Mouse (Mus musculus) retina, postnatal 1 day (tissue): ENCODE data around the gene Vmn2r115.
"Not testable (repeated sequence)": the region's sequence is repeated elsewhere in the genome, so short reads cannot be mapped to it uniquely, and the experiment has no call there.

ENCODE experiments used
- DNase-seq: peaks from one replicate; pipeline ENCODE4 v3.0.0-alpha.2; 2012

Gene Vmn2r115

DNA sequence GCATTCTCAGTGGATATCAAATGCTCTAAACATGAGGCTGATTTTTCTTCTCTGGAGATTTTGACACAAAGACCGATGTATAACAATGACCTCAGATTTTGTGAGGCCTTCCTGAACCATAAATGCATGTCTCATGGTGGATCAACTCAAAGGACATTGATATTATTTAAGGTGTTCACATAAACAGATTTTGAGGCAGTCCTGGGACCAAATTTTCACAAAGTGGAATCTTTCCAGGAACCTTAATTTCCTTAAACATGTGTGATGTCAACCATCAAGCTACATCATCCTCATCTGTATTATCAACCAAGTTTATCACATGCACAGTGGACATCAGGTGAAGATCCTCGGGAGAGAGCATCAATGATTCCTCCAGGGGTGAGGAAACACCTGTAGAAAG is at the start of gene Vmn2r115:
Gene Vmn2r115 (plus strand): TSS at position 301 of the 400 bp plus-strand sequence.
- DNase-seq, result not testable (repeated sequence)

DNA sequence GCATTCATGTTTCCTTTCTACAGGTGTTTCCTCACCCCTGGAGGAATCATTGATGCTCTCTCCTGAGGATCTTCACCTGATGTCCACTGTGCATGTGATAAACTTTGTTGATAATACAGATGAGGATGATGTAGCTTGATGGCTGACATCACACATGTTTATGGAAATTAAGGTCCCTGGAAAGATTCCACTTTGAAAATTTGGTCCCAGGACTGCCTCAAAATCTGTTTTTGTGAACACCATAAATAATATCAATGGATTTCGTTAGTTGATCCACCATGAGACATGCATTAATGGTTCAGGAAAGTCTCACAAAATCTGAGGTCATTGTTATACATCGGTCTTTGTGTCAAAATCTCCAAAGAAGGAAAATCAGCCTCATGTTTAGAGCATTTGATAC is 31.1 kb upstream of the Vmn2r115 start, which contains the start of gene Vmn2r114:
Gene Vmn2r114 (minus strand): TSS at position 101 of the 400 bp plus-strand sequence.
- not testable (repeated sequence) for DNase-seq

DNA sequence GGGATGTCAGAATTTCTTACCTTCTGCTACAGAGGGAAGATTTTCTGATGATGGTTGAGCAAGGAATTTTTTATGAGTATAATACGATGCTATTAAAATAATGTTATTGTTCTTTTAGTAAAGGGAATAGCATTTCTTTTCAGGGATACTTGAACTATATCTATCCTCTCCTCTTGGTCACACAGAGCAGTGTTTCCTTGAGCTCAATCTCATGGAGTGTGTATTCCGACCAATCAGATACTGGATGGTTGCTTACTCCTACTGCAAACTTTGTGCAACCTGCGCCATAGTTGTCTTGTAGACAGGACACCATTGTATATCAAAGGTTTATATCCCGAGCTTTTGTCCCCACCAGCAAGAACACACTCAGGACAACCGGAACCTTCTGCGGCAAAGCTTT is 12.9 kb upstream of the Vmn2r115 start:
- DNase-seq, result no peak

DNA sequence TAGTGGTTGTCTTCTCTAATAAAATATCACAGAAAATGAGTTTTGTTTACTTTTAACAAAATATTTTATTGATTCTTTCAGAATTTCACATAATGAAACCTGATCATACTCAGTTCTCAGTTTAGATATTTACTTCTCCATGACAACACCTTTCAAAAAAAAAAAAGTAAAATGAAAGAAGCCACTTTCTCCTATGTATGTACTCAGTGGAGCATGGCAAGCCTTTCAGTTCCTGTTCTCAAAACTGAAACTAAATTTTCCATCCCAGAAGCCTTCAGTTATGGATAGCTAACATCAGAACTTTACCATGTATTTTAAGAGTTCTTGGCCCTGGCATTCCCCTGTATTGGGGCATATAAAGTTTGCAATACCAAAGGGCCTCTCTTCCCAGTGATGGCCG is 8.1 kb downstream of the Vmn2r115 start:
- DNase-seq, result no peak

DNA sequence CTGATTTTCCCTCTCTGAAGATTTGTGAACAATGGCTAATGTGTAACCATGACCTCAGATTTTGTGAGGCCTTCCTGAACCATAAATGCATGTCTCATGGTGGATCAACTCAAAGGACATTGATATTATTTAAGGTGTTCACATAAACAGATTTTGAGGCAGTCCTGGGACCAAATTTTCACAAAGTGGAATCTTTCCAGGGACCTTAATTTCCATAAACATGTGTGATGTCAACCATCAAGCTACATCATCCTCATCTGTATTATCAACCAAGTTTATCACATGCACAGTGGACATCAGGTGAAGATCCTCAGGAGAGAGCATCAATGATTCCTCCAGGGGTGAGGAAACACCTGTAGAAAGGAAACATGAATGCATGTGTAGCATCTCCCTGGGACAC is 40.8 kb downstream of the Vmn2r115 start, which contains the start of gene Vmn2r116:
Gene Vmn2r116 (plus strand): TSS at position 301 of the 400 bp plus-strand sequence.
- DNase-seq, result not testable (repeated sequence)
